Mouse (Mus musculus) megakaryocyte, adult 5-6 weeks (primary cell): ENCODE data around the gene Ap1s1. TPM values are rescaled to one million over a fixed set of nuclear protein-coding genes. Genes with fewer than 3 reads are reported as not detected.

Source experiments
- ATAC-seq: 2 replicates; pipeline ENCODE4 v1.8.0; 2016; ENCODE audit warnings: mild to moderate bottlenecking, inconsistent platforms; ENCODE audit not compliant: poor library complexity, severe bottlenecking
- total RNA-seq, 2 experiments: library from RNA; stranded (forward) in 1 of 2; stranded (reverse) in 1 of 2; fragments of 153-499, 151-499 nt in 1 of 2; fragments of 221-1000, 200-1000 nt in 1 of 2; gene quantifications; 2 replicates each; pipeline versions ENCODE4 v1.2.3 to v1.2.4; 2015 to 2017

The Ap1s1 gene
- total RNA-seq, 2 experiments from 2014 or later, result 19.6 to 43.3 TPM

GRCm38 (mm10) chr5:137028561-137029272 is 17.2 kb downstream of the Ap1s1 start:
- no peak for ATAC-seq

GRCm38 (mm10) chr5:137026092-137026491 is 19.8 kb downstream of the Ap1s1 start, which contains the start of gene Vgf:
Vgf (plus strand) TSS chr5:137026392.
- no peak for ATAC-seq

- peak; percentile 85 for ATAC-seq
Observed at GRCm38 (mm10) chr5:137025132-137025531, 20.8 kb downstream of the Ap1s1 start.

GRCm38 (mm10) chr5:137024318-137024717 is 21.6 kb downstream of the Ap1s1 start:
- ATAC-seq, result no peak

GRCm38 (mm10) chr5:137015913-137016312 is 30.0 kb downstream of the Ap1s1 start:
- ATAC-seq, result no peak

GRCm38 (mm10) chr5:137012401-137012950 is 33.5 kb downstream of the Ap1s1 start:
- ATAC-seq, result no peak

GRCm38 (mm10) chr5:137009988-137010387 is 35.9 kb downstream of the Ap1s1 start:
- 0 out of 2 replicates have a peak, but pooled peaks have one; percentile 40 for ATAC-seq

- ATAC-seq, result no peak
Observed at GRCm38 (mm10) chr5:137007276-137007675, 38.7 kb downstream of the Ap1s1 start.

GRCm38 (mm10) chr5:137000612-137001011 is 45.3 kb downstream of the Ap1s1 start:
- ATAC-seq, result no peak

GRCm38 (mm10) chr5:136999449-136999848 is 46.5 kb downstream of the Ap1s1 start:
- no peak for ATAC-seq

- no peak for ATAC-seq
Observed at GRCm38 (mm10) chr5:136989801-136990200, 56.1 kb downstream of the Ap1s1 start.

GRCm38 (mm10) chr5:136988420-136988819 is 57.5 kb downstream of the Ap1s1 start:
- ATAC-seq, result 0 out of 2 replicates have a peak, but pooled peaks have one; percentile 7

- ATAC-seq, result no peak; the same call in 1 of the 2 replicates
Observed at GRCm38 (mm10) chr5:136987934-136988271, 58.0 kb downstream of the Ap1s1 start, which contains the start of gene Znhit1. Znhit1 (minus strand) TSS chr5:136988021.

GRCm38 (mm10) chr5:136987138-136987933 is 58.6 kb downstream of the Ap1s1 start:
- peak; percentile 60 for ATAC-seq

GRCm38 (mm10) chr5:136986695-136987137 is 59.2 kb downstream of the Ap1s1 start, which contains the start of gene Plod3:
Plod3 (plus strand) TSS chr5:136987019.
- peak; percentile 86 for ATAC-seq

Other genes starting within 250 kb of the Ap1s1 start
- not detected in 2 replicates for gene Col26a1, start 162.9 kb downstream of the Ap1s1 start, total RNA-seq (2015)
- not detected in 2 replicates for gene Col26a1, start 162.9 kb downstream of the Ap1s1 start, total RNA-seq (2017)
- gene Ift22, start 138.0 kb downstream of the Ap1s1 start, total RNA-seq (2015), result 9.4 and 12.7 TPM in 2 replicates
- 2.0 and 3.7 TPM in 2 replicates for gene Ift22, start 138.0 kb downstream of the Ap1s1 start, total RNA-seq (2017)
- gene Fis1, start 92.9 kb downstream of the Ap1s1 start, total RNA-seq (2015), result 288 and 310 TPM in 2 replicates
- 117 and 147 TPM in 2 replicates for gene Fis1, start 92.9 kb downstream of the Ap1s1 start, total RNA-seq (2017)
- gene Cldn15, start 79.5 kb downstream of the Ap1s1 start, total RNA-seq (2015), result 13.3 and 15.8 TPM in 2 replicates
- 7.1 and 15.9 TPM in 2 replicates for gene Cldn15, start 79.5 kb downstream of the Ap1s1 start, total RNA-seq (2017)
- 73.2 and 74.8 TPM in 2 replicates for gene Plod3, start 59.1 kb downstream of the Ap1s1 start, total RNA-seq (2015)
- 159 and 176 TPM in 2 replicates for gene Plod3, start 59.1 kb downstream of the Ap1s1 start, total RNA-seq (2017)
- gene Znhit1, start 58.1 kb downstream of the Ap1s1 start, total RNA-seq (2015), result 106 and 133 TPM in 2 replicates
- 57.7 and 67.9 TPM in 2 replicates for gene Znhit1, start 58.1 kb downstream of the Ap1s1 start, total RNA-seq (2017)
- not detected in 2 replicates for gene Vgf, start 19.7 kb downstream of the Ap1s1 start, total RNA-seq (2015)
- gene Vgf, start 19.7 kb downstream of the Ap1s1 start, total RNA-seq (2017), result not detected in 2 replicates
- gene Serpine1, start 26.1 kb upstream of the Ap1s1 start, total RNA-seq (2015), result not detected in 2 replicates
- not detected in 2 replicates for gene Serpine1, start 26.1 kb upstream of the Ap1s1 start, total RNA-seq (2017)
- gene Trim56, start 70.1 kb upstream of the Ap1s1 start, total RNA-seq (2015), result 12.4 and 13.5 TPM in 2 replicates
- 28.7 and 32.4 TPM in 2 replicates for gene Trim56, start 70.1 kb upstream of the Ap1s1 start, total RNA-seq (2017)
- not detected in 2 replicates for gene Muc3, start 103.2 kb upstream of the Ap1s1 start, total RNA-seq (2015)
- not detected in 2 replicates for gene Muc3, start 103.2 kb upstream of the Ap1s1 start, total RNA-seq (2017)
- 0.87 and 1.4 TPM in 2 replicates for gene Muc3a, start 166.3 kb upstream of the Ap1s1 start, total RNA-seq (2015)
- gene Muc3a, start 166.3 kb upstream of the Ap1s1 start, total RNA-seq (2017), result 0.08 and 0.29 TPM in 2 replicates
- gene Ache, start 241.4 kb upstream of the Ap1s1 start, total RNA-seq (2015), result 0.09 and 0.50 TPM in 2 replicates
- 0.07 and 0.08 TPM in 2 replicates for gene Ache, start 241.4 kb upstream of the Ap1s1 start, total RNA-seq (2017)
- gene Ufsp1, start 248.5 kb upstream of the Ap1s1 start, total RNA-seq (2015), result 0.18 and 1.4 TPM in 2 replicates
- gene Ufsp1, start 248.5 kb upstream of the Ap1s1 start, total RNA-seq (2017), result 0.24 and 0.59 TPM in 2 replicates